Mouse (Mus musculus) ES-E14 (cell line): ENCODE data around the gene Cachd1.

Experiments
- CHD2 ChIP-seq: IDR thresholded peaks from 2 replicates; pipeline ENCODE4 v1.6.1; 2014; ENCODE audit warnings: mild to moderate bottlenecking, low read depth, low read length, inconsistent platforms
- ZNF384 ChIP-seq: IDR thresholded peaks from 2 replicates; pipeline ENCODE4 v1.6.1; 2012; ENCODE audit warnings: low read depth, low read length, inconsistent platforms

DNA sequence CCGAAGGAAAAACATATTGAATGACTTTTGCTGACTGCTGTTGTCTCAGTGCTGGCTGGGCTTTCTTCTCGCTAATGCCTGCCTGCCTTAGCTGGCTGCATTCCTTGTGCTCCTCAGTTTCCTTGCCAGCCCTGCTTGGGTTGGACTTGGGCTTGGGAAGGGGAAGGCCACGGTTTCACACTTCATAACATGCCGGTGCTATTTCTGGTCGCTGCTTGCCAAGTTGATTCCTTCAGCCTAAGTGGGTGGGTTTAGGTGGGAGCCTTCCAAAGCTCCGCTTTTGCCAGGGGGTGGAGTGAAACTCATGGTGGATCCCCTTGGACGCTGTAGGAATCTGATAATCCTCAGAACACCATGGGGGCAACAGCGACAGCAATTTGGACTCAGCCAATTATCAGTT, 5.9 kb downstream of the Cachd1 start:
- TF ChIP-seq ZNF384 (no peak), CHD2 (no peak)
